Comparison of ENCODE assay signal across 11 mouse cellular contexts in genomic region chr2:83332770-83333157, GRCm38 (mm10).
DNase-seq lines count a peak whose midpoint lies in the region; ATAC-seq and TF ChIP-seq lines count a peak whose summit lies in the region.
"Had no signal": no experiment of that assay in that cellular context is flagged by ENCODE, and none has a peak within 500 bp of the region (broad histone marks: within the 10 kb centered on the region; RNA-seq: fewer than 3 reads in every experiment).

No protein-coding gene starts in this region.

- no peaks in the 10 kb centered on the region for H3K4me1 ChIP-seq in forebrain, embryonic 11.5 days (replicated peaks; ENCODE audit: control insufficient read depth, insufficient read depth, low read length)
- H3K4me1 ChIP-seq in forebrain, embryonic 10.5 days: 0 out of 2 replicates have a peak, but pooled peaks cover 3% of the 10 kb centered on the region
- no peaks in the 10 kb centered on the region for H3K4me1 ChIP-seq in lung, embryonic 14.5 days (ENCODE audit: insufficient read depth)
- no peaks in the 10 kb centered on the region for H3K4me1 ChIP-seq in embryonic facial prominence, embryonic 14.5 days (ENCODE audit: control insufficient read depth, insufficient read depth, low read length)
- no peaks in the 10 kb centered on the region for H3K4me1 ChIP-seq in thymus, adult 2 months (replicated peaks; ENCODE audit: control insufficient read depth, insufficient read depth, low read length)
- H3K4me1 ChIP-seq: embryonic facial prominence, embryonic 12.5 days; liver, embryonic 15.5 days had no signal

- H3K27ac ChIP-seq in forebrain, embryonic 11.5 days (ENCODE audit: low read depth, low read length): no peak overlapping the region
- H3K27ac ChIP-seq in forebrain, embryonic 10.5 days: no peak overlapping the region
- no peak overlapping the region for H3K27ac ChIP-seq in lung, embryonic 14.5 days (ENCODE audit: low read depth)
- H3K27ac ChIP-seq in embryonic facial prominence, embryonic 14.5 days (replicated peaks; ENCODE audit: low read depth, low read length): no peak overlapping the region
- H3K27ac ChIP-seq in thymus, adult 2 months (ENCODE audit: control insufficient read depth, insufficient read depth, low read length): no peak overlapping the region
- H3K27ac ChIP-seq: embryonic facial prominence, embryonic 12.5 days; liver, embryonic 15.5 days had no signal

- H3K27me3 ChIP-seq in forebrain, embryonic 11.5 days (ENCODE audit: control insufficient read depth, insufficient read depth, low read length): no peaks in the 10 kb centered on the region
- no peaks in the 10 kb centered on the region for H3K27me3 ChIP-seq in forebrain, embryonic 10.5 days (ENCODE audit: poor library complexity, severe bottlenecking)
- no peaks in the 10 kb centered on the region for H3K27me3 ChIP-seq in lung, embryonic 14.5 days (ENCODE audit: insufficient read depth, low read length)
- no peaks in the 10 kb centered on the region for H3K27me3 ChIP-seq in embryonic facial prominence, embryonic 14.5 days (replicated peaks; ENCODE audit: control insufficient read depth, insufficient read depth, low read length)
- H3K27me3 ChIP-seq in thymus, adult 2 months (ENCODE audit: control insufficient read depth, insufficient read depth, low read length): no peaks in the 10 kb centered on the region
- H3K27me3 ChIP-seq: embryonic facial prominence, embryonic 12.5 days; liver, embryonic 15.5 days had no signal

- H3K4me3 ChIP-seq in forebrain, embryonic 11.5 days (ENCODE audit: low read depth, low read length): no peak overlapping the region
- H3K4me3 ChIP-seq in forebrain, embryonic 10.5 days: no peak overlapping the region
- no peak overlapping the region for H3K4me3 ChIP-seq in lung, embryonic 14.5 days (ENCODE audit: low read depth, low read length)
- no peak overlapping the region for H3K4me3 ChIP-seq in embryonic facial prominence, embryonic 14.5 days (ENCODE audit: low read depth, low read length)
- H3K4me3 ChIP-seq in thymus, adult 2 months (ENCODE audit: control insufficient read depth, insufficient read depth, low read length): no peak overlapping the region
- H3K4me3 ChIP-seq: embryonic facial prominence, embryonic 12.5 days; liver, embryonic 15.5 days had no signal

- TF ChIP-seq CTCF in lung, embryonic 14.5 days (IDR thresholded peaks at IDR 0.05; ENCODE audit: low read depth): peak; percentile 51
- no peak for TF ChIP-seq CTCF in thymus, adult 2 months (IDR thresholded peaks at IDR 0.05; ENCODE audit: borderline replicate concordance, control insufficient read depth, extremely low read depth, insufficient read depth, low read length, poor library complexity)

- WGBS in forebrain, embryonic 11.5 days: 43% methylated on average over 5 of the region's 5 CpGs
- WGBS in forebrain, embryonic 10.5 days: 51% methylated on average over 5 of the region's 5 CpGs
- 20% methylated on average over 5 of the region's 5 CpGs for WGBS in lung, embryonic 14.5 days
- 22% methylated on average over 5 of the region's 5 CpGs for WGBS in embryonic facial prominence, embryonic 14.5 days
- WGBS in thymus, adult 2 months: 29% methylated on average over 5 of the region's 5 CpGs

- TF ChIP-seq POLR2A in thymus, adult 2 months (IDR thresholded peaks at IDR 0.05; ENCODE audit: control insufficient read depth, extremely low read depth, insufficient read depth, low read length, poor library complexity): no peak

- peak; percentile 59; the same call in 1 of the 2 replicates for ATAC-seq in forebrain, embryonic 11.5 days (replicated peaks; ENCODE audit: low FRiP score)
- ATAC-seq in lung, embryonic 14.5 days (ENCODE audit: insufficient read depth): peak; percentile 71; the same call in 1 of the 2 replicates
- no peak for ATAC-seq in embryonic facial prominence, embryonic 14.5 days (ENCODE audit: low read depth)

- no peak for DNase-seq in forebrain, embryonic 11.5 days (ENCODE audit: low spot score)
- DNase-seq in forebrain, embryonic 10.5 days (ENCODE audit: extremely low spot score, low spot score): no peak
- peak; percentile 78 for DNase-seq in lung, embryonic 14.5 days
- DNase-seq in lung, postnatal 10 days: no peak
- peak; percentile 72 for DNase-seq in embryonic facial prominence, embryonic 14.5 days (ENCODE audit: low spot score)
- peak; percentile 80 for DNase-seq in retina, embryonic 14.5 days (ENCODE audit: low spot score)
- no peak for DNase-seq in thymus, postnatal 25 days
- no peak for DNase-seq in thymus, adult 2 months
- DNase-seq: heart, postnatal 14 days had no signal

- H3K4me2 ChIP-seq in forebrain, embryonic 11.5 days (ENCODE audit: low read depth, low read length, severe bottlenecking): no peak overlapping the region
- no peak overlapping the region for H3K4me2 ChIP-seq in lung, embryonic 14.5 days
- H3K4me2 ChIP-seq in embryonic facial prominence, embryonic 14.5 days (ENCODE audit: low read depth, low read length): no peak overlapping the region
- H3K4me2 ChIP-seq: embryonic facial prominence, embryonic 12.5 days; liver, embryonic 15.5 days had no signal

- no peaks in the 10 kb centered on the region for H3K36me3 ChIP-seq in forebrain, embryonic 11.5 days (ENCODE audit: control insufficient read depth, insufficient read depth, low read length)
- no peaks in the 10 kb centered on the region for H3K36me3 ChIP-seq in forebrain, embryonic 10.5 days (replicated peaks)
- H3K36me3 ChIP-seq in lung, embryonic 14.5 days (ENCODE audit: insufficient read depth): no peaks in the 10 kb centered on the region
- no peaks in the 10 kb centered on the region for H3K36me3 ChIP-seq in embryonic facial prominence, embryonic 14.5 days (ENCODE audit: control insufficient read depth, insufficient read depth, low read length)
- no peaks in the 10 kb centered on the region for H3K36me3 ChIP-seq in thymus, adult 2 months (ENCODE audit: control insufficient read depth, insufficient read depth, low read length)
- H3K36me3 ChIP-seq: embryonic facial prominence, embryonic 12.5 days; liver, embryonic 15.5 days had no signal

- no peaks in the 10 kb centered on the region for H3K9me3 ChIP-seq in forebrain, embryonic 11.5 days (ENCODE audit: control insufficient read depth, low read length)
- no peaks in the 10 kb centered on the region for H3K9me3 ChIP-seq in forebrain, embryonic 10.5 days
- no peaks in the 10 kb centered on the region for H3K9me3 ChIP-seq in lung, embryonic 14.5 days (ENCODE audit: low read depth, low read length)
- H3K9me3 ChIP-seq in embryonic facial prominence, embryonic 14.5 days (ENCODE audit: control insufficient read depth, low read length): no peaks in the 10 kb centered on the region
- H3K9me3 ChIP-seq: embryonic facial prominence, embryonic 12.5 days; liver, embryonic 15.5 days had no signal

- H3K9ac ChIP-seq in forebrain, embryonic 11.5 days (ENCODE audit: low read length): no peak overlapping the region
- H3K9ac ChIP-seq in lung, embryonic 14.5 days: no peak overlapping the region
- H3K9ac ChIP-seq in embryonic facial prominence, embryonic 14.5 days (ENCODE audit: low read depth, low read length): no peak overlapping the region
- H3K9ac ChIP-seq: embryonic facial prominence, embryonic 12.5 days; liver, embryonic 15.5 days had no signal

Comparison
In these comparisons a context has a peak if more than half of its experiments do, and no peak if none do; other contexts are left out.
1. DNase-seq: peak in lung, embryonic 14.5 days (single experiment), embryonic facial prominence, embryonic 14.5 days (single experiment) and retina, embryonic 14.5 days (single experiment); none in forebrain, embryonic 11.5 days (single experiment), forebrain, embryonic 10.5 days (single experiment), lung, postnatal 10 days (single experiment), thymus, postnatal 25 days (single experiment) and thymus, adult 2 months (single experiment).